Mouse (Mus musculus) hindbrain, postnatal 0 days (tissue): ENCODE results near the gene Timeless. TPM values are rescaled to one million over a fixed set of nuclear protein-coding genes. Genes with fewer than 3 reads are reported as not detected.
"Not testable (repeated sequence)": the region's sequence is repeated elsewhere in the genome, so short reads cannot be mapped to it uniquely, and the experiment has no call there.

ENCODE experiments used
- ATAC-seq: fragments of 200-750 bp; cut with Nextera tagmentation; 2 replicates; pipeline ENCODE4 v1.8.0; 2017; ENCODE audit warnings: mild to moderate bottlenecking, moderate TSS enrichment, moderate library complexity
- DNase-seq: peaks from one replicate; pipeline ENCODE4 v3.0.0-alpha.2; 2015; ENCODE audit warnings: low spot score
- H3K27ac ChIP-seq: fragments of 300-500 bp; sonication (generic); 2 replicates; pipeline ENCODE4 v1.5.1; 2014; ENCODE audit warnings: mild to moderate bottlenecking
- H3K27me3 ChIP-seq: fragments of 300-500 bp; sonication (generic); 2 replicates; pipeline ENCODE4 v1.6.1; 2014; ENCODE audit warnings: low read length, mixed read lengths; ENCODE audit not compliant: insufficient read depth
- H3K36me3 ChIP-seq: fragments of 300-500 bp; sonication (generic); 2 replicates; pipeline ENCODE4 v1.6.1; 2014; ENCODE audit warnings: low read length, mixed read lengths; ENCODE audit not compliant: insufficient read depth
- H3K4me1 ChIP-seq: fragments of 300-500 bp; sonication (generic); 2 replicates; pipeline ENCODE4 v1.6.1; 2014; ENCODE audit warnings: antibody characterized with exemption, low read length, mixed read lengths; ENCODE audit not compliant: insufficient read depth
- H3K4me2 ChIP-seq: fragments of 300-500 bp; sonication (generic); 2 replicates; pipeline ENCODE4 v1.6.1; 2014; ENCODE audit warnings: low read depth, mild to moderate bottlenecking, low read length, moderate library complexity, mixed read lengths
- H3K4me3 ChIP-seq: fragments of 300-500 bp; sonication (generic); 2 replicates; pipeline ENCODE4 v1.5.1; 2014; ENCODE audit warnings: low read length
- H3K9ac ChIP-seq: fragments of 300-500 bp; sonication (generic); replicated peaks from 2 replicates; pipeline ENCODE4 v1.6.1; 2014; ENCODE audit warnings: mild to moderate bottlenecking, low read length, moderate library complexity, mixed read lengths
- H3K9me3 ChIP-seq: fragments of 300-500 bp; sonication (generic); 2 replicates; pipeline ENCODE4 v1.6.1; 2016; ENCODE audit warnings: low read length, mixed read lengths
- CTCF ChIP-seq: IDR thresholded peaks from 2 replicates; pipeline ENCODE4 v1.5.1; 2016; ENCODE audit warnings: antibody characterized with exemption, control low read depth, low read depth
- WGBS: fragments of 180-500 bp; shearing (Covaris S2); extraction: QIAGEN DNeasy Blood & Tissue Kit; methylation state at CpG from one replicate; pipeline ENCODE4 v1.1.7; 2014; 5-methylcytosine and 5-hydroxymethylcytosine counted together
- polyA plus RNA-seq: library from polyadenylated mRNA; unstranded; fragments of >200 nt; fragmentation: Nextera tagmentation; extraction: Ambion mirVana; gene quantifications from 2 replicates; pipeline ENCODE4 v1.2.1, GENCODE M21; 2015
- total RNA-seq: library from RNA; depleted of rRNA; stranded (reverse); fragments of >200 nt; gene quantifications from 2 replicates; pipeline ENCODE4 v1.2.3, GENCODE M21; 2014

Gene Timeless
- total and polyA plus RNA-seq, 2 experiments from 2014 or later, result 15.2 to 15.6 TPM

DNA sequence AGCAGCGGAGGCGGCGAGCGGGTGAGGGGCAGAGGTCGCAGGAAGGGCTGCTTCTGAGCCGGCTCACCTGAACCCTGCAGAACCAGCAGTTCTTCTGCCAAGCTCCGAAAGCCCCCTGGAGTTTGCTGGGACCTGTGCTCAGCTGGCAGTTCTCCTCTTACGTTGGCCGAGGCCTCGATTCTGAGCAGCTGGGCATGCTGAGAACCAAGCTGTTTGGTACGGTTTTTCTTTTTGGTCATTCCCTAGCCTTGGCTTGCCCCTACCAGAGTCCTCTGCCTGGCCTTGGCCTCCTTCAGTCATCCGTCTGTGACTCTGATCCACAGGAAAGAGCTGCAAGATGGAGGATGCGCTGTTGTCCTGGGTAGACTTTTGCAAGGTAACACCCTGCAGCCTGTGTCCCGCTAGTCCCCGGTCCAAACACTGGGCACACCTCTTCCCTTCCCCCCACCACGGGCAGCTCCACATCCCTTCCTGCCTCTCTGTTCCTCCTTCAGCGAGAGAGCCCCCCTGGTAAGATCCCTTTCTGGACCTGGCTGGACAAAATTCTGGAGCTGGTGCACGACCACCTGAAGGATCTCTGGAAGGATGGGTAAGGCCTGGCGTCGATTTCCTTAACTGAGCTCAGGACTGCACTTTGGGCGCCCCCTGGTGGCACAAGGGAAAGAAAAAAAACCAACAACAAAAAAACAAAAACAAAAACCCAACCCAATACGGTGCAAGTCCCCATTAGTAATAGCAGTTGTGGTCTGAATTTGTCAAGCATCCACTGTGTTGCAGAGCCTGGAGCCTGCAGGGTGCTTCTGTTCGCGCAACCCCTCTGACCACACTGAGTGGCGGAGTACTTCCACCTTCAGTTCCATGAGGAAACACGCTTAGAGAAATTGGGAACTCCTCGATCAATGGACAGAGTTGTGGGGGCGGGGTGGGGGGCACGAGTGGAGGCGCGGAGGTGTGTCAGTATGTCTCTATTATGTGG, 52.0 kb downstream of the Timeless start:
- Histone ChIP-seq H3K4me3 (no peak overlapping the region), H3K9ac (no peak overlapping the region), H3K4me2 (no peak overlapping the region), H3K27me3 (no peaks in the 10 kb centered on the region), H3K27ac (peak overlapping the region; percentile 55), H3K36me3 (peaks cover 45% of the 10 kb centered on the region), H3K4me1 (no peaks in the 10 kb centered on the region), H3K9me3 (no peaks in the 10 kb centered on the region)
- TF ChIP-seq CTCF, result peak; percentile 85
- 55% methylated on average over 31 of the region's 31 CpGs for WGBS
- ATAC-seq (peak; percentile 76), DNase-seq (peak; percentile 88)

DNA sequence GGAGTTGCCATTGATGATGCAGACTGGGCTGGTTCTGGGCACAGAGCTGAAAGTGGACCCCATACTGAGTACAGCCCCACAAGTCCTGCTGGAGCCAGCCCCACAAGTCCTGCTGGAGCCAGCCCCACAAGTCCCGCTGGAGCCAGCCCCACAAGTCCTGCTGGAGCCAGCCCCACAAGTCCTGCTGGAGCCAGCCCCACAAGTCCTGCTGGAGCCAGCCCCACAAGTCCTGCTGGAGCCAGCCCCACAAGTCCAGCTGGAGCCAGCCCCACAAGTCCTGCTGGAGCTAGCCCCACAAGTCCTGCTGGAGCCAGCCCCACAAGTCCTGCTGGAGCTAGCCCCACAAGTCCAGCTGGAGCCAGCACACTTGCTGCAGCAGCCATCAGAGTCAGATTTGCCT, 58.7 kb downstream of the Timeless start:
- not testable (repeated sequence) for H3K9me3 ChIP-seq, DNase-seq, H3K27me3 ChIP-seq, H3K27ac ChIP-seq, H3K4me2 ChIP-seq, H3K4me3 ChIP-seq, H3K4me1 ChIP-seq, ATAC-seq, H3K9ac ChIP-seq
- H3K36me3 ChIP-seq, result peaks cover 29% of the 10 kb centered on the region
- 60% methylated on average over 1 of the region's 1 CpGs for WGBS

DNA sequence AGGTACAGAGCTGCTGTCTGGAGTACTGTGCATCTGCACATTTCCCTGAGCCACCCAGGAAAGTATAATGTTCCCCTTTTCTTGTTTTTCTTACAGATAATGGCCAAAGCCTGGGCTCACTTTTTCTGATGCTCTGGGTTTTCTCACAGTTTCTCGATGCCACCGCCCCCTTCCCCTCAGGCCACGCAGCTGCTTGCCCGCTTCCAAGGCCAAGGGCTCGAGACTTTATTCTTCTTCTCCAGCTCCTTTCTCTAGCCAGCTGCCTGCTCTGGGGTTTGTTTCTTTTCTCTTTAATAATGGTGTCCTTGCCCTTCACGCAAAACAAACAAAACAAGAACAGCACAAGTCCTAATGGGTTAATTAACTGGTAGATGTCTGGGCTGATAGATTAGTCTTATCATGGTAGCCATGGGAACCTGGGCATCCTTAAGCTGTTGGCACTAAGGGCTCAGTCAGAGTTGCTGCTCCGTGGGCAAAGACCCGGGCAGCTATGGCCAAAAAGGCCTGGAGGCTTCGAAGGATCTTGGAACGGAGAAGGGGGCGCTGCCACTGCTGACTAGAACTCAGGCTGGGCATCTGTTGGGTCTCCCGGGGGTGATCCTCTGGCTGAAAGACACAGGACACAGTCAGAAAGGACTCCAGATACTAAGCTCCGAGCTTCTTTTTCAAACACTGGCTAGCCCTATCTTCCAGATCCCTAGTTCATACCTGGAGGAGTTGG, 64.7 kb downstream of the Timeless start:
- H3K27me3 ChIP-seq, result no peaks in the 10 kb centered on the region
- peaks cover 13% of the 10 kb centered on the region for H3K36me3 ChIP-seq
- no peaks in the 10 kb centered on the region for H3K4me1 ChIP-seq
- H3K4me3 ChIP-seq, result no peak overlapping the region
- H3K9me3 ChIP-seq, result no peaks in the 10 kb centered on the region
- 57% methylated on average over 13 of the region's 13 CpGs for WGBS
- no peak overlapping the region for H3K4me2 ChIP-seq
- no peak for TF ChIP-seq CTCF
- ATAC-seq (0 out of 2 replicates have a peak, but pooled peaks have one; percentile 35), DNase-seq (peak; percentile 19)
- peak overlapping the region; percentile 32; the same call in 1 of the 2 replicates for H3K27ac ChIP-seq
- H3K9ac ChIP-seq, result no peak overlapping the region

DNA sequence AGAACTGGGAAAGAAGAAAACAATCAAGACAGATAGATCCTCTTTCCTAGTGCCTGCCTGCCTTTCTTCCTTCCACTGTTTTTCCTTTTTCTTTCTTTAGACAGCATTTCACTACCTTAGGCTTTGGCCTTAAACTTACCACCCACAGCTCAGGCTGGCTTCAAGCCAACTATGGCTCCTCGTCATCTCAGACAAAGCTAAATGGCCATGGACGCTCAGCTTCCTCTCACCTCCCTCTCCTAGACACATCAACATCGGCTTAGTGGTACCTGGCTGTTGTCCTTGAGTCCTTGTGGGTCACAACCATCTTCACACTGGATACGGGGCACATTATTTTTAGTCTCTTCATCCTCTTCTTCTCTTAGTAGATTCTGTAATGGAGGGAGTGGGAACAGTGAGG, 65.4 kb downstream of the Timeless start:
- WGBS, result 58% methylated on average over 4 of the region's 4 CpGs
- H3K9me3 ChIP-seq, result no peaks in the 10 kb centered on the region
- ATAC-seq, result no peak
- no peak overlapping the region for H3K4me3 ChIP-seq
- H3K9ac ChIP-seq, result no peak overlapping the region
- no peak for TF ChIP-seq CTCF
- DNase-seq, result peak; percentile 28
- no peaks in the 10 kb centered on the region for H3K27me3 ChIP-seq
- peaks cover 2% of the 10 kb centered on the region; the same call in 1 of the 2 replicates for H3K4me1 ChIP-seq
- peak overlapping the region; percentile 32; the same call in 1 of the 2 replicates for H3K27ac ChIP-seq
- H3K4me2 ChIP-seq, result no peak overlapping the region
- 0 out of 2 replicates have a peak, but pooled peaks cover 8% of the 10 kb centered on the region for H3K36me3 ChIP-seq

DNA sequence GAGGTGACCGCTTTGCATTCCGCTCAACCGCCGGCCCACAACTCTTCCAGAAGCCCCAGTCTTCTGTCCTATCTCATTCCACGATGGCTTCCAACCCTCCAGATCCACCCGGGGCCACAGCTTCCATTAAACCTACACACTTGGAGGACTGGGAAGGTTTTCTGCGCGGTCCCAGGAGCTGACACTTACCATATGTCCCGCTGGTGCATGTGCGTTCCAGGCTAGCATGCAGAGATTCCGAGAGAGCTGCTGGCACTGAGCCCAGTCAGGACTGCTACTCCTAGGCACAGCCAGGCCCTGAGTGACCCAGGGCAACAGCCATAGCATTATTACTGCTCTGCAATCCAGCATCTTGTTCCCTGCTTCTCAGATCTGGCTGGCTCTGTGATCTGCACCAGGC, 65.8 kb downstream of the Timeless start:
- H3K4me2 ChIP-seq, result no peak overlapping the region
- no peak for TF ChIP-seq CTCF
- H3K9ac ChIP-seq, result no peak overlapping the region
- WGBS, result 68% methylated on average over 11 of the region's 11 CpGs
- ATAC-seq (no peak), DNase-seq (peak; percentile 17)
- H3K4me3 ChIP-seq, result no peak overlapping the region
- H3K27ac ChIP-seq, result no peak overlapping the region; the same call in 1 of the 2 replicates
- H3K9me3 ChIP-seq, result no peaks in the 10 kb centered on the region
- H3K36me3 ChIP-seq, result 0 out of 2 replicates have a peak, but pooled peaks cover 4% of the 10 kb centered on the region
- H3K4me1 ChIP-seq, result peaks cover 5% of the 10 kb centered on the region; the same call in 1 of the 2 replicates
- no peaks in the 10 kb centered on the region for H3K27me3 ChIP-seq

DNA sequence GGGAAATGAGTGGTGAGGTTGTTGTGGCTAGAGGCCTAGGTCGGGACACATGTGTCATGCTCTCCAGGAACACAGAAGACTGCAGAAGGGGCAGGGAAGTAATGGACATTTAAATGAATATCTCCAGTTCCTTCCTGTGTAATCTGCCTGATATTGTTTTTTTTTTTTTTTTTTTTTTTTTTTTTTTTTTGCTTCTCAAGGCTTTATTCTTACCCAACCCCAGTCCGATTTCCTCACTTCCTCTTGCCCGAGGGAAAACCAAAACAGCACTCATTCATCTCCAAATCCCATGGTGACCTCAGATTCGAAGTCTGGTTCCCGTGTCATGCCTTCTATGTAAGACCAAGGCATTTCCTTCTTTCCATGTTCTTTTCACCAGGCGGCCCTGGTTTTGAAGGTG, 66.4 kb downstream of the Timeless start:
- Histone ChIP-seq H3K9ac (no peak overlapping the region), H3K9me3 (no peaks in the 10 kb centered on the region), H3K27me3 (no peaks in the 10 kb centered on the region), H3K4me1 (peaks cover 5% of the 10 kb centered on the region; the same call in 1 of the 2 replicates), H3K4me3 (no peak overlapping the region), H3K36me3 (no peaks in the 10 kb centered on the region), H3K4me2 (no peak overlapping the region), H3K27ac (no peak overlapping the region)
- no peak for TF ChIP-seq CTCF
- ATAC-seq, result no peak
- no peak for DNase-seq
- WGBS, result 77% methylated on average over 6 of the region's 6 CpGs
